Mouse (Mus musculus): ENCODE measurements at regions not wholly inside any gene's neighbourhood (a gene's known extent, or its start where the extent isn't known, plus 50 kb on each side); places are given as distances from the start of the nearest gene placed in this dataset.

DNA sequence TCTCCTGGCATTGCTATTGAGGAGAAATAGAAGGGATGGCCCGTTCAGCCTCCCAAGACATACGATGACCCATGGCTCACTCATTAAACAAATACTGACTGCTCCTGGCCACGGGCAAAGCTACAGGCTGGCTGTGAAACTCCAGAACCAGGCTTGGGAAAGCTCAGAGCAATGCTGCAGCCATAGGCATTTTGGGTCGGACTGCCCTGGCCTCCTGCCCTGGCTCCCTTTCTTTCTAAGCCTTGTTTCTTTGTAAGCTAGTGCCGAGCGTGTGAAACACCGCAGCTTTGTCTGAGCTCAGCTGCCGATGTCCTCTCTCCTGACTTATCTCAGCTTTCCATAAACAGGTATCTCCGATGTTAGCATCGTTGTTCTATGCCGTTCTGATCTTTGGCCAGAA lies 316.9 kb downstream of the Gm45692 start:
- ATAC-seq (replicated peaks; ENCODE audit: low FRiP score, low TSS enrichment, poor library complexity, severe bottlenecking): no peak

GRCm38 (mm10) chr8:26437571-26437970 lies 318.2 kb downstream of the Gm45692 start:
- no peak for ATAC-seq (replicated peaks; ENCODE audit: low FRiP score, low TSS enrichment, poor library complexity, severe bottlenecking)

- no peak for ATAC-seq (replicated peaks; ENCODE audit: low FRiP score, low TSS enrichment, poor library complexity, severe bottlenecking)
These were observed 319.0 kb downstream of the Gm45692 start for GRCm38 (mm10) chr8:26438246-26438862.

DNA sequence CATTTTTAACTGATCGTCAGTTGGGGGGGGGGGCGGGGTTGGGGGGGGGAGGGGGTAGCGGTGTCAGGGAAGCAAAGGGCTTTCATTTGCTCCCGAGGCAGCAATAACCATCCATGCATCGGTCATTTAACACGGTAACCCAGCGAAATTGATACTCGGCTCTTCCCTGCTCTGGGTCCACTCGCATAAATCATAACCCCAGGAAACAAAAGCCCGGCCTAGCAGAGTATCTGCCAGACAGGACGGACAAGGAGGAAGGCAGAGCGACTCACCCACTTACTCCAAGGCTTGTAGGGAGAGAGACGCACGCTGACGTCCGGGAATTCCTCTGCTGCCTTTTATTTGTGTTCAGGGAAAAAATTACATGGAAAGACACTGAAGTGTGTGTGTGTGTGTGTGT lies 319.5 kb downstream of the Gm45692 start:
- no peak for ATAC-seq (replicated peaks; ENCODE audit: low FRiP score, low TSS enrichment, poor library complexity, severe bottlenecking)

- ATAC-seq (replicated peaks; ENCODE audit: low FRiP score, low TSS enrichment, poor library complexity, severe bottlenecking): no peak
These were observed 322.1 kb downstream of the Gm45692 start for GRCm38 (mm10) chr8:26441268-26442030.

GRCm38 (mm10) chr8:26443041-26443440 lies 323.7 kb downstream of the Gm45692 start:
- peak; percentile 78 for ATAC-seq (replicated peaks; ENCODE audit: low FRiP score, low TSS enrichment, poor library complexity, severe bottlenecking)

DNA sequence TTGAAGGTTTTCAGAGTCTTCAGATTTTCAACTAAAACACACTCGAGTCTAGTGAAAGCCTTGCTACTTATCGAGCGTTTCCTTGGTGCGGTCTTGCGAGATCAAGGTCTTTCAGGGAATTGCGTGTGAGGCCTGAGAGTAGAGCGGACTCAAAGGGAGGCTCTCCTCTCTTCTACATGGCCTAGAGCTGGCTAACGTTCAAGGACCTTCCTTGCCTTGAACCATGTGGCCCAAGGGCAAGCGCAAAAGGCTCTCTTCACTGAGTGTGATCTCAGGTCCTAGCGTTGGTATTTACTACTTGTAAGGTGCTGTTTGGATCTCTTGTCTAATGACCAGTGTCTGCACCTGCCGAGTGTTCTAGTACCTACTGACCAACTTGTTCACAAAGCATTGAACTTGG lies 324.4 kb downstream of the Gm45692 start:
- no peak for ATAC-seq (replicated peaks; ENCODE audit: low FRiP score, low TSS enrichment, poor library complexity, severe bottlenecking)

DNA sequence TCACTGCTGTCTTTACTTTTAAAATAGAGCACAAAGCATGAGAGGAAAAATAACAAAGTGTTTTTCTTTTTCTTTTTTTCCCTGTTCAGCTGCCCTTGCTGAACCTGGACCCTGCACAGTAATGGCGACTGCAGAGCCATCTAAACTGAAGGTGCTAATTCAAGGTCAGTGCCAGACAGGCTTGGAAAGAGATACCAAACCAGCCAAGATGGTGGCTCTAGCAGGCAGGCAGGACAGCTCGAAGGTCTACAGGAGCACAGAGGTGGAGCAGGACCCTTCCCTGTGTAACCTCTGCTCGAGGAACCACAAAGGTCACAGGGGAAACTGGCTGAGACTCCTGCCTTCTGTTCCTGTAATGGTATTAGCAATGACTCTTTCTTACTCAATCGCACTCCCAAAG lies 326.7 kb downstream of the Gm45692 start:
- ATAC-seq (replicated peaks; ENCODE audit: low FRiP score, low TSS enrichment, poor library complexity, severe bottlenecking): no peak

DNA sequence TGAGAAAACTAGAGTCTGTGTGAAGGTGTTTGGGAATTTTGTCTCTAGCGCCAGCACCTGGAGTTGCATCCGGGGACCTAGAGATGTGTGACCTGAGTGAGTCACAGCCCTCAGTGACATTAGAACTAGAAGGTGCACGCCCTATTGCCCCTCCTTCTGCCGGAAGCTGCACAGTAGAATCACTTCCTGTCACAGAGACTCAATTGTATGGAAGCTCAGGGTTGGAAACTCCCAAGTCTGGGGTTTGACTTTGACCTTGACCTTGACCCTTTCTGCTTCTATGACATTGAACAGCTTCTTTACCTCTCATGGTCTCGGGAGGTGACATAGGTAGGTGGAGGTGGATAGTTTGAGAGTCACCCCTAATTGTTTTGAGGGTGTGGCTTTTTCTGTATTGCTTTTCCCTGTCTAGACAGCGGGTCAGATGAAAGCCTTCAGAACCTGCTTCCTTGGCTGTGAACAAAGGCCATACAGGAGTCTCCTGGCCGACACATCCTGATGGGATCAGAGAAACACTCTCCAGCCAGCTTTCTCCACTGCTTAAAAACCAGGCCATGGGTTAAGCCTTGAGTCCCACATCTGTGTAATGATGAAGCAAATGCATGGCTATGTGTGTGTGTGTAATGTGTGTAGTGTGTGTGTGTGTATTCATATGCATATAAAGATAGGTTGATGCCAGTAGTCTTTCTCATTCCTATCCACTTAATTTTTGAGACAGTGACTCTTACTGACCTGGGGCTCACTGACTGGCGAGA lies 328.7 kb downstream of the Gm45692 start:
- no peak for ATAC-seq (replicated peaks; ENCODE audit: low FRiP score, low TSS enrichment, poor library complexity, severe bottlenecking)

DNA sequence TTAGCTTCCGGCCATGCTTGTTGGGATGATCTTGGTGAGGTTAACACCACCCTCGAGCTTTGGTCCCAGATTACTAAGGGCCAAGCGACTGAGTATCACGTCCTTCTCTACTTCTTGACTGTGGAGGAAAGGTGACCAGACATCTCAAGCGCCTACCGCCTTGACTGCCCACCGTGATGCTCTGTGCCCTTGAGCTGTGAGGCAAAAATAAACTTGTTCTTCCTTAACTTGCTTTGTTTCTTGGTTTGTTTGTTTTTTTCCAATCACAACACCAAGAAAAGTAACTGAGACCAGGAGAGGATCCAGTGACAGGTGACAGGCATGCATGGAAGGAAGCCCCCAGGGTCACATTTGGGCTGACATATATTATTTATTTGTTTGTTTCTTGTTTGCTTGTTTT lies 330.0 kb downstream of the Gm45692 start:
- ATAC-seq (replicated peaks; ENCODE audit: low FRiP score, low TSS enrichment, poor library complexity, severe bottlenecking): no peak

- ATAC-seq (replicated peaks; ENCODE audit: low FRiP score, low TSS enrichment, poor library complexity, severe bottlenecking): no peak
These were observed 331.2 kb downstream of the Gm45692 start for GRCm38 (mm10) chr8:26450543-26450942.

- ATAC-seq (replicated peaks; ENCODE audit: low FRiP score, low TSS enrichment, poor library complexity, severe bottlenecking): no peak
These were observed 333.7 kb downstream of the Gm45692 start for GRCm38 (mm10) chr8:26452976-26453573.

DNA sequence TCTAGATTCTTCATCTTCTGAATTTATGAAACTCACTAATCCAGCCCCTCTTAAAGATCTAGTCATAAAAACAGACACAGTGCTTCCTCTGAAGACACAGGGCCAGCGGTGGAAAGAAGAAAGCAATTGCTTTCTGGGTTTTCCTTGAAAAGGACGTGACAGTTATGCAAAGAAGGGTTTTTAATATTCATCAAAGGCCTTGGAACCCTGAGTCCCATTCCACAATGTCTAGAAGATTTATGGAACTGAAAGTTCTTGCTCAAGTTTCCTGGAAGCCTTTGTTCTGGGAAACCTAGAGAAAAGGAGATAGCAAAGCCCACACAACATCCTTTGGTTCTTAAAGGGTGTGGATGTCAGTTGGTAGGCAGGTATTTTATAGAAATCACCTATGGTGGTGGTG lies 346.0 kb downstream of the Gm45692 start:
- ATAC-seq (replicated peaks; ENCODE audit: low FRiP score, low TSS enrichment, poor library complexity, severe bottlenecking): no peak

GRCm38 (mm10) chr8:26468441-26468840 lies 349.1 kb downstream of the Gm45692 start:
- no peak for ATAC-seq (replicated peaks; ENCODE audit: low FRiP score, low TSS enrichment, poor library complexity, severe bottlenecking)

GRCm38 (mm10) chr8:26469705-26470104 lies 350.4 kb downstream of the Gm45692 start:
- ATAC-seq (replicated peaks; ENCODE audit: low FRiP score, low TSS enrichment, poor library complexity, severe bottlenecking): no peak

GRCm38 (mm10) chr8:26471811-26472550 lies 352.6 kb downstream of the Gm45692 start:
- ATAC-seq (replicated peaks; ENCODE audit: low FRiP score, low TSS enrichment, poor library complexity, severe bottlenecking): no peak

GRCm38 (mm10) chr8:26484749-26485148 lies 365.4 kb downstream of the Gm45692 start:
- no peak for ATAC-seq (replicated peaks; ENCODE audit: low FRiP score, low TSS enrichment, poor library complexity, severe bottlenecking)

DNA sequence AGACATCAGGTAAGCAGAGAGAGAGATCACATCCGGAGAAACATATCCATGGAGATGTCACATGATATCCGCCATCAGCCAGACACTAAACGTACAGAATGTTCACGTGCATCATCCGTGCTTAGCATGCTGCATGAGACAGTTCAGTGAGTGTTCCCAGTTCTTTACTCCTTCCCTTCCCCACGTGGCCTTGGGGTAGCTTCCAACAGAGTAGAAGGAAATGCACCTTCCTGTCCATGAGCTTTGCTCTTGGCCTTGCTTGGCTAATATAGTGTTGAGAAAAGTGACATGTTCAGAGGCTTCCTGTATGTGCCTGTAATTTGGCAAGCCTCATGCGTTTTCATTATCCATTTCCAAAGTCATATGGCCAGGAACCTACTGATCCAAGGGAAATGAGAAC lies 368.5 kb downstream of the Gm45692 start:
- no peak for ATAC-seq (replicated peaks; ENCODE audit: low FRiP score, low TSS enrichment, poor library complexity, severe bottlenecking)

DNA sequence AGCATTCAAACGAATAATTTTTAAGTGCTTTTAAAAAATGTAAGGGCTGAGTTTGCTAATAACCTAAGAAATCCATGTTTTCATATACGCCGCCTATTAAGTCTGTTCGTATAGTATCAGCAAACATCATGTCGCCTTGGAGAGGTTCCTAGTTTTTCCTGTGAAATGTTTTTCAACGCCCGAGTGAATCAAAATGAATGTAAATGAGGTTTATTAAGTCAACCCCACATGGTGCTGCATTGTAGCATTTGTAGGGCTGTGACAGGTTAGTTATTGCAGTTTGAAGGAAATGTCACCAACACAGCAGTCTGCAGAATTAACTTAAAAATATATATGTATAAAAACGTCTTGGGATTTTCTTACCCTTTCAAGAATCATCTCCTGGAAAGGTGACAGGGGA lies 369.3 kb downstream of the Gm45692 start:
- no peak for ATAC-seq (replicated peaks; ENCODE audit: low FRiP score, low TSS enrichment, poor library complexity, severe bottlenecking)
